Comparison of ENCODE assay signal across 29 mouse cellular contexts in genomic region chr3:54201231-54201630, GRCm38 (mm10). TPM values are rescaled to one million over a fixed set of nuclear protein-coding genes. Genes with fewer than 3 reads are reported as not detected.
"Had no signal": no experiment of that assay in that cellular context is flagged by ENCODE, and none has a peak within 500 bp of the region (broad histone marks: within the 10 kb centered on the region; RNA-seq: fewer than 3 reads in every experiment).

No protein-coding gene starts in this region.

- H3K27me3 ChIP-seq: heart, embryonic 12.5 days; hindbrain, embryonic 12.5 days; hindbrain, embryonic 15.5 days; kidney, embryonic 15.5 days; limb, embryonic 13.5 days; limb, embryonic 15.5 days; liver, embryonic 12.5 days had no signal

- H3K4me2 ChIP-seq: heart, embryonic 12.5 days; hindbrain, embryonic 12.5 days; hindbrain, embryonic 15.5 days; kidney, embryonic 15.5 days; limb, embryonic 13.5 days; limb, embryonic 15.5 days; liver, embryonic 12.5 days had no signal

- H3K4me1 ChIP-seq: heart, embryonic 10.5 days; heart, embryonic 12.5 days; hindbrain, embryonic 10.5 days; hindbrain, embryonic 12.5 days; hindbrain, embryonic 15.5 days; kidney, embryonic 15.5 days; liver, embryonic 12.5 days had no signal

- H3K27ac ChIP-seq: heart, embryonic 10.5 days; hindbrain, embryonic 10.5 days; hindbrain, embryonic 12.5 days; hindbrain, embryonic 15.5 days; hindbrain, postnatal 0 days; kidney, embryonic 15.5 days; layer of hippocampus, adult 2 months; limb, embryonic 13.5 days; limb, embryonic 15.5 days; liver, embryonic 12.5 days; liver, embryonic 14.5 days had no signal

- H3K36me3 ChIP-seq: heart, embryonic 10.5 days; heart, embryonic 12.5 days; hindbrain, embryonic 10.5 days; hindbrain, embryonic 12.5 days; hindbrain, embryonic 15.5 days; kidney, embryonic 15.5 days; limb, embryonic 13.5 days; limb, embryonic 15.5 days; liver, embryonic 12.5 days had no signal

- H3K9ac ChIP-seq: heart, embryonic 12.5 days; hindbrain, embryonic 12.5 days; hindbrain, embryonic 15.5 days; kidney, embryonic 15.5 days; limb, embryonic 13.5 days; limb, embryonic 15.5 days; liver, embryonic 12.5 days; liver, embryonic 14.5 days had no signal

- DNase-seq: gastrocnemius, postnatal 14 days; gastrocnemius, postnatal 36 days; heart, adult 18-20 months; heart, postnatal 10 days; heart, postnatal 4 days; kidney, adult 11 months; kidney, adult 2 months; kidney, adult 9 months; kidney, postnatal 10 days; kidney, postnatal 25 days; kidney, postnatal 4 days; layer of hippocampus, adult 9-11 months; layer of hippocampus, postnatal 36 days; left cerebral cortex, postnatal 4 days had no signal

- H3K9me3 ChIP-seq: heart, embryonic 10.5 days; heart, embryonic 12.5 days; hindbrain, embryonic 10.5 days; hindbrain, embryonic 12.5 days; hindbrain, embryonic 15.5 days; kidney, embryonic 15.5 days; limb, embryonic 13.5 days; limb, embryonic 15.5 days; liver, embryonic 12.5 days had no signal

- ATAC-seq: hindbrain, postnatal 0 days; intestine, embryonic 16.5 days; liver, embryonic 12.5 days had no signal

- H3K4me3 ChIP-seq: heart, embryonic 10.5 days; heart, embryonic 12.5 days; hindbrain, embryonic 10.5 days; hindbrain, embryonic 12.5 days; hindbrain, embryonic 15.5 days; kidney, embryonic 15.5 days; layer of hippocampus, adult 2 months; limb, embryonic 13.5 days; limb, embryonic 15.5 days; liver, embryonic 12.5 days had no signal

RNA-seq across cellular contexts. Expression of gene Trpc4, which starts 45.4 kb away (rescaled TPM):
- total RNA-seq: granulocyte monocyte progenitor cell, adult 5-6 weeks; liver, adult 2 months had no signal
- polyA plus RNA-seq: liver, adult 2 months had no signal
